Mouse (Mus musculus): ENCODE measurements around the gene Trim56. TPM values are rescaled to one million over a fixed set of nuclear protein-coding genes. Genes with fewer than 3 reads are reported as not detected.
"Not testable (repeated sequence)": the region's sequence is repeated elsewhere in the genome, so short reads cannot be mapped to it uniquely, and the experiment has no call there.

Trim56 gene
- polyA plus RNA-seq (2015; fragmentation: Nextera tagmentation; extraction: Ambion mirVana), result 2.4 and 2.8 TPM in 2 replicates

- H3K36me3 ChIP-seq, result peaks cover 6% of the 10 kb centered on the region
- no peak for ATAC-seq (ENCODE audit: low FRiP score)
- H3K9me3 ChIP-seq, result no peaks in the 10 kb centered on the region
- peak within 1 kb of the TSS; percentile 38 for H3K4me3 ChIP-seq
- H3K27me3 ChIP-seq, result no peaks in the 10 kb centered on the region
- peaks cover 18% of the 10 kb centered on the region for H3K4me1 ChIP-seq (replicated peaks)
- H3K27ac ChIP-seq, result no peak within 1 kb of the TSS
- H3K4me2 ChIP-seq, result peak within 1 kb of the TSS; percentile 47
- 15% methylated on average over 29 of the region's 29 CpGs for WGBS
- H3K9ac ChIP-seq, result peak within 1 kb of the TSS; percentile 61
These were observed at the start of gene Trim56 for GRCm38 (mm10) chr5:137115866-137116847. Gene Trim56, minus strand, starts transcription at chr5:137116209.

GRCm38 (mm10) chr5:137161853-137162252, 45.8 kb upstream of the Trim56 start:
- Histone ChIP-seq H3K9me3 (peaks cover 1% of the 10 kb centered on the region; the same call in 1 of the 2 replicates), H3K36me3 (no peaks in the 10 kb centered on the region), H3K4me3 (no peak overlapping the region), H3K4me2 (no peak overlapping the region), H3K9ac (no peak overlapping the region), H3K27ac (no peak overlapping the region), H3K4me1 (replicated peaks) (no peaks in the 10 kb centered on the region), H3K27me3 (no peaks in the 10 kb centered on the region)
- WGBS, result 82% methylated on average over 4 of the region's 4 CpGs
- no peak for ATAC-seq (ENCODE audit: low FRiP score)

GRCm38 (mm10) chr5:137159461-137159860, 43.5 kb upstream of the Trim56 start:
- 37% methylated on average over 11 of the region's 11 CpGs for WGBS
- Histone ChIP-seq H3K9ac (no peak overlapping the region), H3K36me3 (no peaks in the 10 kb centered on the region), H3K27ac (no peak overlapping the region), H3K4me2 (no peak overlapping the region), H3K9me3 (peaks cover 12% of the 10 kb centered on the region), H3K4me1 (replicated peaks) (no peaks in the 10 kb centered on the region), H3K4me3 (no peak overlapping the region), H3K27me3 (no peaks in the 10 kb centered on the region)
- ATAC-seq (ENCODE audit: low FRiP score), result no peak

- H3K4me3 ChIP-seq, result no peak overlapping the region
- no peak overlapping the region for H3K9ac ChIP-seq
- no peak for ATAC-seq (ENCODE audit: low FRiP score)
- peaks cover 30% of the 10 kb centered on the region for H3K9me3 ChIP-seq
- 90% methylated on average over 5 of the region's 5 CpGs for WGBS
- H3K4me1 ChIP-seq (replicated peaks), result no peaks in the 10 kb centered on the region
- H3K36me3 ChIP-seq, result no peaks in the 10 kb centered on the region
- no peak overlapping the region for H3K27ac ChIP-seq
- H3K27me3 ChIP-seq, result no peaks in the 10 kb centered on the region
- H3K4me2 ChIP-seq, result no peak overlapping the region
These were observed 37.3 kb upstream of the Trim56 start for GRCm38 (mm10) chr5:137153289-137153688.

GRCm38 (mm10) chr5:137152623-137153022, 36.6 kb upstream of the Trim56 start:
- no peak for ATAC-seq (ENCODE audit: low FRiP score)
- H3K9ac ChIP-seq, result no peak overlapping the region
- H3K9me3 ChIP-seq, result peaks cover 30% of the 10 kb centered on the region
- H3K4me1 ChIP-seq (replicated peaks), result no peaks in the 10 kb centered on the region
- no peak overlapping the region for H3K27ac ChIP-seq
- 61% methylated on average over 2 of the region's 2 CpGs for WGBS
- H3K4me2 ChIP-seq, result no peak overlapping the region
- H3K27me3 ChIP-seq, result no peaks in the 10 kb centered on the region
- H3K4me3 ChIP-seq, result no peak overlapping the region
- H3K36me3 ChIP-seq, result no peaks in the 10 kb centered on the region

- peaks cover 18% of the 10 kb centered on the region; the same call in 1 of the 2 replicates for H3K9me3 ChIP-seq
- not testable (repeated sequence) for H3K4me1 ChIP-seq (replicated peaks); H3K27me3 ChIP-seq; H3K27ac ChIP-seq; H3K4me3 ChIP-seq; H3K36me3 ChIP-seq; ATAC-seq (ENCODE audit: low FRiP score); H3K4me2 ChIP-seq; H3K9ac ChIP-seq
These were observed 33.4 kb upstream of the Trim56 start, which contains the start of gene Muc3 for GRCm38 (mm10) chr5:137149272-137149882. Gene Muc3, minus strand, starts transcription at chr5:137149322.

- Histone ChIP-seq H3K4me1 (replicated peaks) (no peaks in the 10 kb centered on the region), H3K9me3 (no peaks in the 10 kb centered on the region), H3K9ac (no peak overlapping the region), H3K4me3 (no peak overlapping the region), H3K27me3 (0 out of 2 replicates have a peak, but pooled peaks cover 3% of the 10 kb centered on the region), H3K4me2 (no peak overlapping the region), H3K36me3 (no peaks in the 10 kb centered on the region), H3K27ac (no peak overlapping the region)
- 44% methylated on average over 3 of the region's 3 CpGs for WGBS
- ATAC-seq (ENCODE audit: low FRiP score), result no peak
These were observed 24.8 kb upstream of the Trim56 start for GRCm38 (mm10) chr5:137140836-137141235.

- Histone ChIP-seq H3K27me3 (0 out of 2 replicates have a peak, but pooled peaks cover 6% of the 10 kb centered on the region), H3K4me2 (no peak overlapping the region), H3K4me3 (no peak overlapping the region), H3K27ac (no peak overlapping the region), H3K9me3 (no peaks in the 10 kb centered on the region), H3K4me1 (replicated peaks) (no peaks in the 10 kb centered on the region), H3K36me3 (no peaks in the 10 kb centered on the region), H3K9ac (no peak overlapping the region)
- WGBS, result 88% methylated on average over 10 of the region's 10 CpGs
- no peak for ATAC-seq (ENCODE audit: low FRiP score)
These were observed 23.0 kb upstream of the Trim56 start for GRCm38 (mm10) chr5:137138977-137139376.

GRCm38 (mm10) chr5:137134959-137135358, 18.9 kb upstream of the Trim56 start:
- H3K4me1 ChIP-seq (replicated peaks), result no peaks in the 10 kb centered on the region
- ATAC-seq (ENCODE audit: low FRiP score), result no peak
- 38% methylated on average over 11 of the region's 11 CpGs for WGBS

GRCm38 (mm10) chr5:137131490-137131889, 15.5 kb upstream of the Trim56 start:
- Histone ChIP-seq H3K27ac (no peak overlapping the region), H3K27me3 (0 out of 2 replicates have a peak, but pooled peaks cover 10% of the 10 kb centered on the region), H3K4me3 (no peak overlapping the region), H3K4me2 (no peak overlapping the region), H3K36me3 (no peaks in the 10 kb centered on the region), H3K9me3 (no peaks in the 10 kb centered on the region), H3K4me1 (replicated peaks) (peaks cover 7% of the 10 kb centered on the region), H3K9ac (no peak overlapping the region)
- WGBS, result 2% methylated on average over 3 of the region's 3 CpGs
- no peak for ATAC-seq (ENCODE audit: low FRiP score)

More at GRCm38 (mm10) chr5:137134959-137135358, 18.9 kb upstream of the Trim56 start:
- no peak overlapping the region for H3K27ac ChIP-seq
- H3K4me2 ChIP-seq, result no peak overlapping the region
- no peak overlapping the region for H3K4me3 ChIP-seq
- no peaks in the 10 kb centered on the region for H3K9me3 ChIP-seq
- 0 out of 2 replicates have a peak, but pooled peaks cover 13% of the 10 kb centered on the region for H3K27me3 ChIP-seq
- H3K36me3 ChIP-seq, result no peaks in the 10 kb centered on the region
- no peak overlapping the region for H3K9ac ChIP-seq

- Histone ChIP-seq H3K9me3 (no peaks in the 10 kb centered on the region), H3K9ac (no peak overlapping the region), H3K4me3 (no peak overlapping the region), H3K27me3 (0 out of 2 replicates have a peak, but pooled peaks cover 7% of the 10 kb centered on the region), H3K36me3 (no peaks in the 10 kb centered on the region), H3K4me2 (no peak overlapping the region), H3K4me1 (replicated peaks) (peaks cover 7% of the 10 kb centered on the region), H3K27ac (0 out of 2 replicates have a peak overlapping the region, but pooled peaks have one; percentile 25)
- WGBS, result 33% methylated on average over 5 of the region's 5 CpGs
- no peak for ATAC-seq (ENCODE audit: low FRiP score)
These were observed 13.3 kb upstream of the Trim56 start for GRCm38 (mm10) chr5:137129281-137129680.

GRCm38 (mm10) chr5:137123516-137123915, 7.5 kb upstream of the Trim56 start:
- WGBS, result 88% methylated on average over 4 of the region's 4 CpGs
- Histone ChIP-seq H3K9me3 (no peaks in the 10 kb centered on the region), H3K4me2 (no peak overlapping the region), H3K27me3 (no peaks in the 10 kb centered on the region), H3K36me3 (no peaks in the 10 kb centered on the region), H3K27ac (peak overlapping the region; percentile 25), H3K9ac (no peak overlapping the region), H3K4me1 (replicated peaks) (peaks cover 18% of the 10 kb centered on the region), H3K4me3 (no peak overlapping the region)
- ATAC-seq (ENCODE audit: low FRiP score), result no peak
